Mouse (Mus musculus): ENCODE results near the gene Zfp316. TPM values are rescaled to one million over a fixed set of nuclear protein-coding genes. Genes with fewer than 3 reads are reported as not detected.

Zfp316 gene
- polyA plus RNA-seq, 1 experiment from 2014 or later = 0.75 TPM

- H3K9me3 ChIP-seq (ENCODE audit: control insufficient read depth, low read length) = 0 out of 2 replicates have a peak, but pooled peaks cover 3% of the 10 kb centered on the region
- peak overlapping the region; percentile 38 for H3K4me3 ChIP-seq (ENCODE audit: low read depth, low read length)
- H3K27me3 ChIP-seq (replicated peaks; ENCODE audit: control insufficient read depth, insufficient read depth, low read length) = peaks cover 68% of the 10 kb centered on the region
- under 1% methylated on average over 19 of the region's 19 CpGs for WGBS
- H3K4me2 ChIP-seq = peak overlapping the region; percentile 58
- no peaks in the 10 kb centered on the region for H3K36me3 ChIP-seq (ENCODE audit: control insufficient read depth, insufficient read depth, low read length)
- H3K4me1 ChIP-seq (replicated peaks; ENCODE audit: control insufficient read depth, insufficient read depth, low read length) = peaks cover 6% of the 10 kb centered on the region; the same call in 1 of the 2 replicates
- H3K9ac ChIP-seq (ENCODE audit: low read depth, low read length) = peak overlapping the region; percentile 27; the same call in 1 of the 2 replicates
- H3K27ac ChIP-seq (ENCODE audit: low read depth, low read length) = no peak overlapping the region
- DNase-seq (ENCODE audit: low spot score) = no peak
- no peak for ATAC-seq (replicated peaks; ENCODE audit: low FRiP score)
These were observed 23.1 kb upstream of the Zfp316 start for GRCm38 (mm10) chr5:143292879-143293278.

- 68% methylated on average over 9 of the region's 9 CpGs for WGBS
- H3K9ac ChIP-seq (ENCODE audit: low read depth, low read length) = no peak overlapping the region
- no peak overlapping the region for H3K27ac ChIP-seq (ENCODE audit: low read depth, low read length)
- no peaks in the 10 kb centered on the region for H3K9me3 ChIP-seq (ENCODE audit: control insufficient read depth, low read length)
- peaks cover 6% of the 10 kb centered on the region; the same call in 1 of the 2 replicates for H3K4me1 ChIP-seq (replicated peaks; ENCODE audit: control insufficient read depth, insufficient read depth, low read length)
- no peak overlapping the region for H3K4me3 ChIP-seq (ENCODE audit: low read depth, low read length)
- no peaks in the 10 kb centered on the region for H3K36me3 ChIP-seq (ENCODE audit: control insufficient read depth, insufficient read depth, low read length)
- ATAC-seq (replicated peaks; ENCODE audit: low FRiP score) (no peak), DNase-seq (ENCODE audit: low spot score) (no peak)
- peaks cover 91% of the 10 kb centered on the region for H3K27me3 ChIP-seq (replicated peaks; ENCODE audit: control insufficient read depth, insufficient read depth, low read length)
- H3K4me2 ChIP-seq = no peak overlapping the region
These were observed 19.5 kb upstream of the Zfp316 start for GRCm38 (mm10) chr5:143289299-143289698.

GRCm38 (mm10) chr5:143288378-143288911, 18.6 kb upstream of the Zfp316 start:
- H3K9me3 ChIP-seq (ENCODE audit: control insufficient read depth, low read length) = no peaks in the 10 kb centered on the region
- H3K27ac ChIP-seq (ENCODE audit: low read depth, low read length) = no peak overlapping the region
- H3K4me2 ChIP-seq = peak overlapping the region; percentile 53
- no peak for ATAC-seq (replicated peaks; ENCODE audit: low FRiP score)
- H3K36me3 ChIP-seq (ENCODE audit: control insufficient read depth, insufficient read depth, low read length) = no peaks in the 10 kb centered on the region
- H3K4me3 ChIP-seq (ENCODE audit: low read depth, low read length) = peak overlapping the region; percentile 28; the same call in 1 of the 2 replicates
- H3K9ac ChIP-seq (ENCODE audit: low read depth, low read length) = no peak overlapping the region
- peaks cover 2% of the 10 kb centered on the region; the same call in 1 of the 2 replicates for H3K4me1 ChIP-seq (replicated peaks; ENCODE audit: control insufficient read depth, insufficient read depth, low read length)
- DNase-seq (ENCODE audit: low spot score) = no peak
- WGBS = 13% methylated on average over 9 of the region's 9 CpGs
- H3K27me3 ChIP-seq (replicated peaks; ENCODE audit: control insufficient read depth, insufficient read depth, low read length) = peaks cover 83% of the 10 kb centered on the region

GRCm38 (mm10) chr5:143287774-143288328, 18.0 kb upstream of the Zfp316 start:
- peaks cover 77% of the 10 kb centered on the region for H3K27me3 ChIP-seq (replicated peaks; ENCODE audit: control insufficient read depth, insufficient read depth, low read length)
- no peaks in the 10 kb centered on the region for H3K9me3 ChIP-seq (ENCODE audit: control insufficient read depth, low read length)
- 5% methylated on average over 48 of the region's 48 CpGs for WGBS
- H3K4me3 ChIP-seq (ENCODE audit: low read depth, low read length) = peak overlapping the region; percentile 28
- DNase-seq (ENCODE audit: low spot score) (no peak), ATAC-seq (replicated peaks; ENCODE audit: low FRiP score) (no peak)
- H3K9ac ChIP-seq (ENCODE audit: low read depth, low read length) = no peak overlapping the region
- H3K4me2 ChIP-seq = peak overlapping the region; percentile 53
- no peaks in the 10 kb centered on the region for H3K36me3 ChIP-seq (ENCODE audit: control insufficient read depth, insufficient read depth, low read length)
- 0 out of 2 replicates have a peak, but pooled peaks cover 2% of the 10 kb centered on the region for H3K4me1 ChIP-seq (replicated peaks; ENCODE audit: control insufficient read depth, insufficient read depth, low read length)
- no peak overlapping the region for H3K27ac ChIP-seq (ENCODE audit: low read depth, low read length)

- Histone ChIP-seq H3K27me3 (replicated peaks; ENCODE audit: control insufficient read depth, insufficient read depth, low read length) (peaks cover 53% of the 10 kb centered on the region), H3K9ac (ENCODE audit: low read depth, low read length) (no peak overlapping the region), H3K36me3 (ENCODE audit: control insufficient read depth, insufficient read depth, low read length) (no peaks in the 10 kb centered on the region), H3K4me2 (no peak overlapping the region), H3K27ac (ENCODE audit: low read depth, low read length) (no peak overlapping the region), H3K9me3 (ENCODE audit: control insufficient read depth, low read length) (no peaks in the 10 kb centered on the region), H3K4me1 (replicated peaks; ENCODE audit: control insufficient read depth, insufficient read depth, low read length) (no peaks in the 10 kb centered on the region), H3K4me3 (ENCODE audit: low read depth, low read length) (no peak overlapping the region)
- no peak for ATAC-seq (replicated peaks; ENCODE audit: low FRiP score)
- no peak for DNase-seq (ENCODE audit: low spot score)
- 40% methylated on average over 6 of the region's 6 CpGs for WGBS
These were observed 14.9 kb upstream of the Zfp316 start for GRCm38 (mm10) chr5:143284762-143285161.

GRCm38 (mm10) chr5:143279247-143279646, 9.4 kb upstream of the Zfp316 start:
- no peaks in the 10 kb centered on the region for H3K9me3 ChIP-seq (ENCODE audit: control insufficient read depth, low read length)
- H3K4me2 ChIP-seq = no peak overlapping the region
- no peak for ATAC-seq (replicated peaks; ENCODE audit: low FRiP score)
- H3K36me3 ChIP-seq (ENCODE audit: control insufficient read depth, insufficient read depth, low read length) = no peaks in the 10 kb centered on the region
- H3K4me3 ChIP-seq (ENCODE audit: low read depth, low read length) = no peak overlapping the region
- peaks cover 24% of the 10 kb centered on the region for H3K27me3 ChIP-seq (replicated peaks; ENCODE audit: control insufficient read depth, insufficient read depth, low read length)
- no peak for DNase-seq (ENCODE audit: low spot score)
- no peak overlapping the region for H3K27ac ChIP-seq (ENCODE audit: low read depth, low read length)
- WGBS = 44% methylated on average over 10 of the region's 10 CpGs
- no peaks in the 10 kb centered on the region for H3K4me1 ChIP-seq (replicated peaks; ENCODE audit: control insufficient read depth, insufficient read depth, low read length)
- H3K9ac ChIP-seq (ENCODE audit: low read depth, low read length) = no peak overlapping the region

GRCm38 (mm10) chr5:143275761-143276160, 5.9 kb upstream of the Zfp316 start:
- ATAC-seq (replicated peaks; ENCODE audit: low FRiP score) (no peak), DNase-seq (ENCODE audit: low spot score) (no peak)
- no peak overlapping the region for H3K27ac ChIP-seq (ENCODE audit: low read depth, low read length)
- peaks cover 26% of the 10 kb centered on the region for H3K27me3 ChIP-seq (replicated peaks; ENCODE audit: control insufficient read depth, insufficient read depth, low read length)
- no peaks in the 10 kb centered on the region for H3K9me3 ChIP-seq (ENCODE audit: control insufficient read depth, low read length)
- no peak overlapping the region for H3K4me3 ChIP-seq (ENCODE audit: low read depth, low read length)
- no peak overlapping the region for H3K4me2 ChIP-seq
- no peaks in the 10 kb centered on the region for H3K36me3 ChIP-seq (ENCODE audit: control insufficient read depth, insufficient read depth, low read length)
- 42% methylated on average over 5 of the region's 5 CpGs for WGBS
- no peaks in the 10 kb centered on the region for H3K4me1 ChIP-seq (replicated peaks; ENCODE audit: control insufficient read depth, insufficient read depth, low read length)
- H3K9ac ChIP-seq (ENCODE audit: low read depth, low read length) = no peak overlapping the region

GRCm38 (mm10) chr5:143272540-143273330, 2.9 kb upstream of the Zfp316 start:
- H3K9ac ChIP-seq (ENCODE audit: low read depth, low read length) = no peak overlapping the region
- DNase-seq (ENCODE audit: low spot score) = no peak
- H3K36me3 ChIP-seq (ENCODE audit: control insufficient read depth, insufficient read depth, low read length) = no peaks in the 10 kb centered on the region
- H3K4me3 ChIP-seq (ENCODE audit: low read depth, low read length) = no peak overlapping the region
- no peak for ATAC-seq (replicated peaks; ENCODE audit: low FRiP score)
- no peak overlapping the region for H3K27ac ChIP-seq (ENCODE audit: low read depth, low read length)
- no peak overlapping the region for H3K4me2 ChIP-seq
- peaks cover 19% of the 10 kb centered on the region for H3K27me3 ChIP-seq (replicated peaks; ENCODE audit: control insufficient read depth, insufficient read depth, low read length)
- H3K4me1 ChIP-seq (replicated peaks; ENCODE audit: control insufficient read depth, insufficient read depth, low read length) = peaks cover 8% of the 10 kb centered on the region
- no peaks in the 10 kb centered on the region for H3K9me3 ChIP-seq (ENCODE audit: control insufficient read depth, low read length)
- 86% methylated on average over 16 of the region's 16 CpGs for WGBS

Data from liver, embryonic 11.5 days (tissue).